Mouse (Mus musculus): ENCODE results near the gene Esd. TPM values are rescaled to one million over a fixed set of nuclear protein-coding genes. Genes with fewer than 3 reads are reported as not detected.
A peak's percentile ranks its signal among the peaks of the same experiment; 100 is the strongest.

Esd gene
- polyA plus RNA-seq (2016; fragmentation: Nextera tagmentation; extraction: Ambion mirVana) = 306 and 318 TPM in 2 replicates

DNA sequence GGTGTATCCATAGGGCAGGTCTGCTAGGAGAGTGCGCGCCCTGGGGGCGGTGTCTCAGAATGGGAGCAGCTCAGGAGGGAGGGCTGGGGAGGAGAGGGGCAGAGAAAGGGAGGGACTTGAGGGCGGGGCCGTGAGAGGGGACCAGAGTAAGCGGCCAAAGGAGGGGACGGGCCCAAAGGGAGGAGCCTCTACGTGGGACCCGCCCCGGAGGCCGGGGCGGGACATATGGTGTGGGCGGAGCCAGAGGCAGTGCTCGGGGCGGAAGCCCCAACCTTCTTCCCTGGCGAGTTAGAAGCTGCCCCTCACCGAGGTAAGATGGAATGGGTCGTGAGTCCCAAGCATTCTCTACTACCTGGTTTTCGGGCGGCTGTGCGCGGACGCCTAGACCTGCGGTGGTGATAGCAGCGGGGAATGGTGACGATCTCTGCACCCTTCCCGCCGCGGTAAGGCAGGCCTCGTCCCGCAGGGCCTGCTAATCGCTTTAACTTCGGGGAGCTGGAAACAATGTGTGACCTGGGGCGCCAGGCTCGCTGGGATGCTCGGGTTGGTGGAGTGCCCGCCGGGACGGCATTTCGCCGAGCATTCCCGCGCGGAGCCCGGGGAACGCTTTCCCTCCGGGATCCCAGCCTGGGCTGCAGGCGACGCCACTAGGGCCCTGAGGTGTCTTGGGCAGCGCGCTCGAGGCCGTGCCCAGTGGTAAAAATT lies at the start of gene Esd:
Esd (plus strand) TSS at position 219 of the 705 bp plus-strand sequence.
- peak within 1 kb of the TSS; percentile 79 for H3K9ac ChIP-seq
- no peaks in the 10 kb centered on the region for H3K9me3 ChIP-seq
- peaks cover 8% of the 10 kb centered on the region for H3K4me1 ChIP-seq
- WGBS = under 1% methylated on average over 53 of the region's 53 CpGs
- H3K27ac ChIP-seq = peak within 1 kb of the TSS; percentile 57; the same call in 1 of the 2 replicates
- peak within 1 kb of the TSS; percentile 77 for H3K4me2 ChIP-seq (replicated peaks)
- peak within 1 kb of the TSS; percentile 78 for H3K4me3 ChIP-seq
- H3K27me3 ChIP-seq (replicated peaks) = no peaks in the 10 kb centered on the region
- ATAC-seq (ENCODE audit: low FRiP score, low read depth) = peak; percentile 98
- peaks cover 12% of the 10 kb centered on the region for H3K36me3 ChIP-seq

DNA sequence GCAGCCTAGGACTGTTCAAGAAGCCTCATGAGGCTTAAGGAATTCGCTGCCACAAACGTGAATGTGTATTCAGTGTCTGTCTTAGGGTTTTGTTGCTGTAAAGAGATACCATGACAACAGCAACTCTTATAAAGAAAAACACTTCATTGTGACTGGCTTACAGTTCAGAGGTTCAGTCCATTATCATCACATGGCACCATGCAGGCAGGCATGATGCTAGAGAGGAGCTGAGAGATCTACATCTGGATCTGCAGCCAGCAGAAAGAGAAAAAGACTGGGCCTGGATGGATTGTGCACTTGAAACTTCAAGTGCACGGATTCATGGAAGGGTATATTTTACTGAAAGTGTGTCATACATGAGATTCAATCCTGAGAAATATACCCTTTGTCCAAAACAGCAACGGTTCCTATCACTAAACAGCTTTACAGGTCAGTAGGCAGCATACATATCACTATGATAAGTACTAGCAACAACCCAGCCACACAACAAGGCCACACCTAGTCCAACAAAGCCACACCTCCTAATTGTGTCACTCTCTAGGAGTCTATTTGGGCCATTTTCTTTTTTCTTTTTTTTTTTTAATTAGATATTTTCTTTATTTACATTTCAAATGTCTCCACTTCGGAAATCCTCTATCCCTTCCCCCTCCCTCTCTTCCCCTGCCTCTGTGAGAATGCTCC lies 47.7 kb upstream of the Esd start:
- no peaks in the 10 kb centered on the region for H3K9me3 ChIP-seq
- H3K27me3 ChIP-seq (replicated peaks) = no peaks in the 10 kb centered on the region
- H3K27ac ChIP-seq = no peak overlapping the region
- no peak overlapping the region for H3K4me2 ChIP-seq (replicated peaks)
- H3K36me3 ChIP-seq = no peaks in the 10 kb centered on the region
- WGBS = 76% methylated on average over 5 of the region's 5 CpGs
- no peak overlapping the region for H3K4me3 ChIP-seq
- H3K9ac ChIP-seq = no peak overlapping the region
- ATAC-seq (ENCODE audit: low FRiP score, low read depth) = no peak
- no peaks in the 10 kb centered on the region for H3K4me1 ChIP-seq

DNA sequence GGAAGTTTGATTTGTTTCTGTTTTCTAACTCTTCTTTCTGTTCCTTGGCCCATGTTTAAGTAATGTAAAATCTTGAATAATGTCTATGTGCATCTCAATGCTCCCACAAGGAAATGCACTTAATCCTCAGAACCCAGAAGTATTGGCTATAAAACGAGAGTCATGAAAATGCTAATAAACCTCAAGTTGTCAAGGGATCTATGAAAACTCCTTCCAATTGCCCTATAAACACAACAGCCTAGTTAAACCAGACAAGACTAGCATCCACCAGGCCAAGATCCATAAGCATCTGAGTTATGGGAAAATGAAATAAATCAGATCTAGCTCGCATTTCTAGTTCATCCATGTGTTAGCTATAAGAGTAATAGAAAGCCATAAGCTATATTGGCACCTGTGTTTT lies 40.1 kb upstream of the Esd start:
- Histone ChIP-seq H3K27me3 (replicated peaks) (no peaks in the 10 kb centered on the region), H3K27ac (no peak overlapping the region), H3K4me3 (no peak overlapping the region), H3K4me1 (no peaks in the 10 kb centered on the region), H3K4me2 (replicated peaks) (no peak overlapping the region), H3K36me3 (no peaks in the 10 kb centered on the region), H3K9me3 (no peaks in the 10 kb centered on the region), H3K9ac (no peak overlapping the region)
- 85% methylated on average over 2 of the region's 2 CpGs for WGBS
- ATAC-seq (ENCODE audit: low FRiP score, low read depth) = no peak

DNA sequence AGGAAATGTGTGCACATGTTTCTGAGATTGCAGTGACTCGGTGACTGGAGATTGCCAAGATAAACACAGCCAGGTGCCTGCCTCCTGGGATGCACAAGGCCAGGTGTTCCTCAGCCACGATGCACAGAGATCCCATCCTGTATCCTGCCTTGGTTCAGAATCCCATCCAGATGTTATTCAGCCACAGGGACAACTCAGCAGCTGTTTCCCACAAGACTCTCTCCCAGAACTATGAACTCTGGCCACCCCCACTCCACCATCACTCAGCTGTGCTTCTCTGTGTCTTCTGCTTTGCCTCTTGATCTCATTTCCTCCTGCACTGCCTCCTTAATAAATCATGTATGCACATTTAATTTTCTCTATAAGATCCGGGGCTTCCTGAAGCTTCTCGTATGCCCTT lies 35.3 kb upstream of the Esd start:
- no peak for ATAC-seq (ENCODE audit: low FRiP score, low read depth)
- no peak overlapping the region for H3K4me3 ChIP-seq
- H3K36me3 ChIP-seq = no peaks in the 10 kb centered on the region
- no peaks in the 10 kb centered on the region for H3K27me3 ChIP-seq (replicated peaks)
- H3K4me2 ChIP-seq (replicated peaks) = no peak overlapping the region
- no peak overlapping the region for H3K27ac ChIP-seq
- H3K4me1 ChIP-seq = no peaks in the 10 kb centered on the region
- no peak overlapping the region for H3K9ac ChIP-seq
- no peaks in the 10 kb centered on the region for H3K9me3 ChIP-seq
- WGBS = 59% methylated on average over 4 of the region's 4 CpGs

DNA sequence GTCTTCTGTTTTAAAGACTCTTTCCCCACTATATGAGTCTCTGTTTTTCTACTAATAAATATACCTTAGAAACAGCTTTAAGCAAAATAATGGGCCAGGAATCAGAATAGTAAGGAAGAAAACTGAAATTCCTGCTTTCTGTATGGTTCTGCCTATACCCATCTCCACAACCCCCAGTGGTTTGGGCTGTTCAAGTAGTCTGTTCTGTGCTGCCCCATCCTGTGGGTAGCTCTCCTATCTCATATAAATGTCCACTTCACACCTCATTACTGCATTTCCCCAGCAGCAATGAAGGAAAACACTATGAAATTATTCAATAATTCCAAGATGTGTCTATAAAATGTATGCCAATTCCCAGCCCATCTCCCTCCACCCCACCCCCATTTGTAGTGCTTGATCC lies 34.7 kb upstream of the Esd start:
- Histone ChIP-seq H3K36me3 (no peaks in the 10 kb centered on the region), H3K27ac (no peak overlapping the region), H3K9me3 (no peaks in the 10 kb centered on the region), H3K4me3 (no peak overlapping the region), H3K4me1 (no peaks in the 10 kb centered on the region), H3K27me3 (replicated peaks) (no peaks in the 10 kb centered on the region), H3K9ac (no peak overlapping the region), H3K4me2 (replicated peaks) (no peak overlapping the region)
- ATAC-seq (ENCODE audit: low FRiP score, low read depth) = no peak

DNA sequence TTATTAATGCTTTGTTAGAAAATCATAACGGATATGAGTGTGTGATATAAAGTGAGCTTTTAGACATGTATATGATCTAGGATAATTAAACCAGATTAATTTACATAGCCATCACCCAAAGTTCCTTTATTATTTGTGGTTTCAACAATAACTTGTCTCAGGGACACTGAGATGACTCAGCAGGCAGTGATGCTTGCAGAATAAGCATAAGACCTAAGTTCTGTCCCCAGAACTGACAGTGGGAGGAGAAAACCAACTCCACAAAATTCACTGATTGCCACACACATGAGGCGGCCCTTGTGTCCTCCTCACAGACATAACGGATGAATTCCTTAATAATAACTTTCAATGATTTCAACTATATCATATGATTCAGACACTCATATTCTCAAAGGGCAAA lies 32.9 kb upstream of the Esd start:
- Histone ChIP-seq H3K4me1 (no peaks in the 10 kb centered on the region), H3K9me3 (no peaks in the 10 kb centered on the region), H3K27ac (no peak overlapping the region), H3K4me2 (replicated peaks) (no peak overlapping the region), H3K36me3 (no peaks in the 10 kb centered on the region), H3K9ac (no peak overlapping the region), H3K4me3 (no peak overlapping the region), H3K27me3 (replicated peaks) (no peaks in the 10 kb centered on the region)
- WGBS = 86% methylated on average over 3 of the region's 3 CpGs
- no peak for ATAC-seq (ENCODE audit: low FRiP score, low read depth)

DNA sequence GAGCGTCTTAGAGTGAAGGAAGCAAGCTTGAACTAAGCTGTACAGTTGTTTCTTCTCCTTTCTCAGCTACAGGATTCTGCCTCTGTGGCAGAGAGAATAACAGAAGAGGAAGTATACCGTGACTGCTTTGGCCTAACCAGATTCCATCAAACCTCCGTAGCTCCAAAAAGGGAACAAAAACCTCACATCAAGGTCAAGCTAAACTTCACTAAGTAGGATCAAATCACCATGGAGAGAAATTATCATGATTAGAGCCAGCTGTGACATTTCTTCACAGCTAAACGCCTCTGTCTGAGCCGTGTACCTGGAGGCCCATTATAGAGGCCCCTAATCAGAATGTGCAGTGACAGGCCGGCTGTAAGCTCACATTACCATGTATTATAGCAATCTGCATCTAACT lies 28.2 kb upstream of the Esd start:
- Histone ChIP-seq H3K9ac (no peak overlapping the region), H3K4me1 (no peaks in the 10 kb centered on the region), H3K27ac (no peak overlapping the region), H3K27me3 (replicated peaks) (no peaks in the 10 kb centered on the region), H3K36me3 (no peaks in the 10 kb centered on the region), H3K4me3 (no peak overlapping the region), H3K4me2 (replicated peaks) (no peak overlapping the region), H3K9me3 (no peaks in the 10 kb centered on the region)
- no peak for ATAC-seq (ENCODE audit: low FRiP score, low read depth)
- 63% methylated on average over 6 of the region's 6 CpGs for WGBS

DNA sequence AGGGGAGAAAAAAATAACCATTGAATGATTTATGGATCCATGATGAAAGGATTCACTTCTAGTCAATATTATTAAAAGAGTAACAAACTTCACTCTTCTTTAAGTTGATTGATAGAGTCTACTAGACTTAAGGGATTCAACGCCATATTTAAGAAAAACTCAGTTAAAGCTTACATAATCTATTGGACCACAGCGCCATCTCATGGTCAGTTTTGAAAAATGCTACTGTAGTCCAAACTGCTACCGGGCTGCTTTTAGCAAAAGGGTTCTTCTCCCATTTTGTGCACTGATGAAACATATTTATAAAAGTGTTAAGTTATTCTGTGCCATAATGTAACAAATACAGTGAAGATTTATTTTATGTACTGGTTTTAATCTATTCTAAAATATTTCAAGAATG lies 23.0 kb upstream of the Esd start:
- Histone ChIP-seq H3K27me3 (replicated peaks) (no peaks in the 10 kb centered on the region), H3K4me1 (no peaks in the 10 kb centered on the region), H3K27ac (no peak overlapping the region), H3K4me3 (no peak overlapping the region), H3K9me3 (no peaks in the 10 kb centered on the region), H3K9ac (no peak overlapping the region), H3K4me2 (replicated peaks) (no peak overlapping the region), H3K36me3 (no peaks in the 10 kb centered on the region)
- WGBS = 26% methylated on average over 3 of the region's 3 CpGs
- no peak for ATAC-seq (ENCODE audit: low FRiP score, low read depth)

DNA sequence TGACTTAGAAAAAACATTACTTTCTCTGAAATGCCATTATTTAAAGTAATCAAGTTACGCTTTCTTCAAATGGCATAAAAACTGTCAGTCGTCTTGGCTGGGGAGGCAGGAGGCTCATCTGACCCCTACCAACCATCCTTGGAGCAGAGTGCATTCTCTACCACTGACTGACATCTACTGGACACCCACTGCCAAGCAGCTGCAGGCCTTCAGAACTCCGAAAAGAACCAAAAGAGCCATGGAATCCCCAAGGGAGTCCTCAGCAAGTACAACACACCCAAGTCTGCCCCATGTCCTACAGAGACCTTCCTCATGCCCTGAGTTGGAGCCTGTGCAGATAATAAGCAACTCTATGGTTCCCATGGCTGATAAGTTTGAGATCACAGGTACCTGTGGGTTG lies 8.6 kb upstream of the Esd start:
- 79% methylated on average over 3 of the region's 3 CpGs for WGBS
- H3K4me2 ChIP-seq (replicated peaks) = no peak overlapping the region

DNA sequence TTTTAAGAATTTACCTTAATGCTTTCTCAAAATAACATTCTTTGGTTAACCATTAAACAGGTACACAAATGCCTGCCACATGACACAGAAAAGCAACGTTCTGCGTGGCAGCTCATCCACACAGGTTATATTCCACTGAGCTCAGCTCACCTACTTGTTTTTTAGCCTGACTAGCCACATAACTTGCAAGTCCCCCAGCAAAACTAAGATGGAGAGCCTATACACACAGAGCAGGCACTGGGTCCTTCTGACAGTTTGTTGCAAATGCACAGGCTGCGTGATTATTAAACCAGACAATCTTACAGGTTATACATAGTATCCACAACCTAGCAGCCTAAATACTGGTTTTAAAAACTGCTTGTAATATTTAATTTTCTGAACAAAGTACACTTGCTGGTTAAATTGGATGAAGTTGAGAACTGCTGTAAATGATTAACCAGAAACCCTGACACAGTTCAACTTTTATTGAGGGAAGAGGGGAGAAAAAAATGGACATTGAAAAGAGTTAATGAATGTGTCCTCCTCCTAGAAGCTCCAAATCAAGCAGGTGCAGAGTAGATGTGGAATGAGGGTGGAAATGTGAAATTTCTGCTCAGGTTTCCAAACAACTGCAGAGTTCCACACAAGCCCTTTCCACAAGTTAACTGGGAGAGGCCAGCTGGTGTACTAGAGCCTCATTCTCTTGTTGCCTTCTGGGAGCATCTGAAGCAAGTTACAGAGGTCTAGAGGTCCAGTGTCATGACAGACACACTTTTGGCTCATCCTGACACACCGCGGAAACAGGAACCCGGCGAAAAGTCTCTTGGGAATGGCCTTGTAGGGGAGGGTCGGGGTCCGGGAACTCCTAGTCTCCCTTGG lies 647 bp upstream of the Esd start:
- Histone ChIP-seq H3K4me2 (replicated peaks) (peak overlapping the region; percentile 77), H3K9ac (no peak overlapping the region), H3K4me1 (peaks cover 8% of the 10 kb centered on the region), H3K36me3 (peaks cover 4% of the 10 kb centered on the region; the same call in 1 of the 2 replicates), H3K27me3 (replicated peaks) (no peaks in the 10 kb centered on the region), H3K27ac (no peak overlapping the region), H3K4me3 (peak overlapping the region; percentile 78), H3K9me3 (no peaks in the 10 kb centered on the region)
- no peak for ATAC-seq (ENCODE audit: low FRiP score, low read depth)
- WGBS = 26% methylated on average over 9 of the region's 9 CpGs

More for the DNA sequence above, 8.6 kb upstream of the Esd start:
- no peak for ATAC-seq (ENCODE audit: low FRiP score, low read depth)
- H3K36me3 ChIP-seq = no peaks in the 10 kb centered on the region
- H3K27me3 ChIP-seq (replicated peaks) = no peaks in the 10 kb centered on the region
- H3K4me3 ChIP-seq = no peak overlapping the region
- H3K27ac ChIP-seq = no peak overlapping the region
- H3K9ac ChIP-seq = no peak overlapping the region
- no peaks in the 10 kb centered on the region for H3K9me3 ChIP-seq
- H3K4me1 ChIP-seq = no peaks in the 10 kb centered on the region

DNA sequence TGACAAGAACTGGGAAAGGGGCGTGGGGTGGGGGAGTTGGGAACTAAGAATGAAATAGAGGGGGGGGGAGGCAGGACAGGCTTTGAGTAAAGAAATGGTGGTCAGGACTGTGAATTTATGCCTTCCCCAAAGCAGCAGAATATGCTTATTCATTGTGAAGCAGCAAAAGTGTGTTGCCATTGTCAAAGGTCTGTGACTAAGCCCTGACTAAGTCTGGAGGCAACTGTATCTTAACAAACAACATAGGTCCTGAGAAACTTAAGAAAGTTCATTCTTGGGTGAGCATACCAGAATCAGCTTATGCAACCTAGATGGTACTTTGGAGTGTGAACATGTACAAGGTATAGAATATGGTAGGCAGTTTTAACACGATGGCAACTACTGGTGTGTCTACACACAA lies 1.3 kb downstream of the Esd start:
- Histone ChIP-seq H3K4me2 (replicated peaks) (peak overlapping the region; percentile 77), H3K9ac (0 out of 2 replicates have a peak overlapping the region, but pooled peaks have one; percentile 13), H3K4me1 (peaks cover 8% of the 10 kb centered on the region), H3K9me3 (no peaks in the 10 kb centered on the region), H3K27ac (no peak overlapping the region), H3K4me3 (no peak overlapping the region), H3K36me3 (peaks cover 18% of the 10 kb centered on the region), H3K27me3 (replicated peaks) (no peaks in the 10 kb centered on the region)
- WGBS = 73% methylated on average over 2 of the region's 2 CpGs
- no peak for ATAC-seq (ENCODE audit: low FRiP score, low read depth)

DNA sequence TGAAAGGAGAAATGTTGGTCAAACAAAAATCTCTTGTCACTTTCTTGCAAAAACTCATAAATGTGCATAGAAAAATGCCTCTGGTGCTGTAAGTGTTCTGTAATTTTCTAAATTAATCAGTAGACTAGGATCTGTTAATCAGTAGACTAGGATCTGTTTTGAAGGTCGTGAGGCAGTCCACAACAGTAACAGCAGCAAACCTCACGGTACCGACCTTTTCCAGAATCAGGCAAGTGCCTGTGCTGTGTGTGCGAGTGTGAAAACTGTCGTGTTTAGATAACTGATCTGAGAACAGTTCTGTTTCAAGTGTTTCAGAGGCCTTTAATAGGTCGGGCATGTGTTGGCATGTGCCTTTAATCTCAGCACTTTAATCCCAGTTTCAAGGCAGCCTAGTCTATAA lies 3.4 kb downstream of the Esd start:
- Histone ChIP-seq H3K9ac (no peak overlapping the region), H3K36me3 (peaks cover 35% of the 10 kb centered on the region), H3K4me1 (peaks cover 8% of the 10 kb centered on the region), H3K4me2 (replicated peaks) (no peak overlapping the region), H3K27ac (no peak overlapping the region), H3K4me3 (no peak overlapping the region), H3K27me3 (replicated peaks) (no peaks in the 10 kb centered on the region), H3K9me3 (no peaks in the 10 kb centered on the region)
- no peak for ATAC-seq (ENCODE audit: low FRiP score, low read depth)
- 96% methylated on average over 6 of the region's 6 CpGs for WGBS

Data from neural tube, embryonic 12.5 days (tissue).